Mouse (Mus musculus) neural tube, embryonic 13.5 days (tissue): ENCODE results near the gene Irs1. TPM values are rescaled to one million over a fixed set of nuclear protein-coding genes. Genes with fewer than 3 reads are reported as not detected.

ENCODE experiments used
- ATAC-seq: fragments of 200-750 bp; cut with Nextera tagmentation; 2 replicates; pipeline ENCODE4 v1.8.0; 2017; ENCODE audit warnings: low read depth, mild to moderate bottlenecking, moderate TSS enrichment, moderate library complexity
- H3K27ac ChIP-seq: fragments of 300-500 bp; sonication (generic); replicated peaks from 2 replicates; pipeline ENCODE4 v1.5.1; 2015; ENCODE audit warnings: moderate library complexity, mild to moderate bottlenecking, inconsistent platforms
- H3K27me3 ChIP-seq: fragments of 300-500 bp; sonication (generic); 2 replicates; pipeline ENCODE4 v1.6.1; 2015; ENCODE audit warnings: mild to moderate bottlenecking, inconsistent platforms
- H3K36me3 ChIP-seq: fragments of 300-500 bp; sonication (generic); 2 replicates; pipeline ENCODE4 v1.6.1; 2015; ENCODE audit warnings: mild to moderate bottlenecking, inconsistent platforms
- H3K4me1 ChIP-seq: fragments of 300-500 bp; sonication (generic); replicated peaks from 2 replicates; pipeline ENCODE4 v1.6.1; 2015; ENCODE audit warnings: inconsistent platforms
- H3K4me2 ChIP-seq: fragments of 300-500 bp; sonication (generic); 2 replicates; pipeline ENCODE4 v1.6.1; 2015; ENCODE audit warnings: inconsistent platforms, mild to moderate bottlenecking, moderate library complexity
- H3K4me3 ChIP-seq: fragments of 300-500 bp; sonication (generic); 2 replicates; pipeline ENCODE4 v1.5.1; 2015; ENCODE audit warnings: mild to moderate bottlenecking, inconsistent platforms
- H3K9ac ChIP-seq: fragments of 300-500 bp; sonication (generic); 2 replicates; pipeline ENCODE4 v1.6.1; 2015; ENCODE audit warnings: moderate library complexity, mild to moderate bottlenecking, inconsistent platforms
- H3K9me3 ChIP-seq: fragments of 300-500 bp; sonication (generic); 2 replicates; pipeline ENCODE4 v1.6.1; 2016; ENCODE audit warnings: inconsistent platforms
- WGBS: fragments of 180-500 bp; shearing (Covaris S2); methylation state at CpG from one replicate; pipeline ENCODE4 v1.1.7; 2015; 5-methylcytosine and 5-hydroxymethylcytosine counted together
- polyA plus RNA-seq: library from polyadenylated mRNA; unstranded; fragments of >200 nt; fragmentation: Nextera tagmentation; extraction: Ambion mirVana; gene quantifications from 2 replicates; pipeline ENCODE4 v1.2.1, GENCODE M21; 2015

Gene Irs1
- polyA plus RNA-seq, 1 experiment from 2014 or later: 7.1 TPM

- H3K9me3 ChIP-seq: no peaks in the 10 kb centered on the region
- no peak overlapping the region for H3K9ac ChIP-seq
- H3K27ac ChIP-seq: no peak overlapping the region
- peaks cover 20% of the 10 kb centered on the region for H3K36me3 ChIP-seq
- H3K27me3 ChIP-seq: no peaks in the 10 kb centered on the region
- WGBS: 83% methylated on average over 3 of the region's 3 CpGs
- no peak for ATAC-seq
- H3K4me3 ChIP-seq: no peak overlapping the region
- no peak overlapping the region for H3K4me2 ChIP-seq
- no peaks in the 10 kb centered on the region for H3K4me1 ChIP-seq
Observed at GRCm38 (mm10) chr1:82239409-82240201, 51.6 kb downstream of the Irs1 start.

- Histone ChIP-seq H3K4me3 (no peak overlapping the region), H3K27me3 (no peaks in the 10 kb centered on the region), H3K27ac (no peak overlapping the region), H3K36me3 (peaks cover 31% of the 10 kb centered on the region), H3K9me3 (no peaks in the 10 kb centered on the region), H3K4me1 (no peaks in the 10 kb centered on the region), H3K9ac (no peak overlapping the region), H3K4me2 (no peak overlapping the region)
- 79% methylated on average over 4 of the region's 4 CpGs for WGBS
- no peak for ATAC-seq
Observed at GRCm38 (mm10) chr1:82238245-82238644, 53.0 kb downstream of the Irs1 start.

- Histone ChIP-seq H3K27ac (no peak overlapping the region), H3K9ac (no peak overlapping the region), H3K36me3 (peaks cover 33% of the 10 kb centered on the region), H3K4me1 (no peaks in the 10 kb centered on the region), H3K4me3 (no peak overlapping the region), H3K9me3 (no peaks in the 10 kb centered on the region), H3K27me3 (no peaks in the 10 kb centered on the region), H3K4me2 (no peak overlapping the region)
- ATAC-seq: no peak
- 43% methylated on average over 3 of the region's 3 CpGs for WGBS
Observed at GRCm38 (mm10) chr1:82235455-82236104, 55.6 kb downstream of the Irs1 start.

GRCm38 (mm10) chr1:82234616-82235015, 56.6 kb downstream of the Irs1 start:
- Histone ChIP-seq H3K4me2 (no peak overlapping the region), H3K27me3 (no peaks in the 10 kb centered on the region), H3K9ac (no peak overlapping the region), H3K4me1 (no peaks in the 10 kb centered on the region), H3K36me3 (peaks cover 33% of the 10 kb centered on the region), H3K9me3 (no peaks in the 10 kb centered on the region), H3K4me3 (no peak overlapping the region), H3K27ac (no peak overlapping the region)
- ATAC-seq: no peak
- 93% methylated on average over 3 of the region's 3 CpGs for WGBS

- no peak within 1 kb of the TSS for H3K4me3 ChIP-seq
- no peaks in the 10 kb centered on the region for H3K9me3 ChIP-seq
- WGBS: 96% methylated on average over 3 of the region's 3 CpGs
- H3K9ac ChIP-seq: no peak within 1 kb of the TSS
- H3K4me1 ChIP-seq: no peaks in the 10 kb centered on the region
- no peak for ATAC-seq
- H3K27ac ChIP-seq: no peak within 1 kb of the TSS
- H3K27me3 ChIP-seq: no peaks in the 10 kb centered on the region
- H3K36me3 ChIP-seq: peaks cover 33% of the 10 kb centered on the region
- H3K4me2 ChIP-seq: no peak within 1 kb of the TSS
Observed at GRCm38 (mm10) chr1:82232812-82233211, 58.4 kb downstream of the Irs1 start, which contains the start of gene Gm9747. Gm9747 (plus strand) TSS chr1:82233112.

GRCm38 (mm10) chr1:82228841-82229240, 62.4 kb downstream of the Irs1 start:
- H3K36me3 ChIP-seq: peaks cover 7% of the 10 kb centered on the region; the same call in 1 of the 2 replicates
- no peak overlapping the region for H3K27ac ChIP-seq
- no peaks in the 10 kb centered on the region for H3K9me3 ChIP-seq
- ATAC-seq: no peak
- H3K27me3 ChIP-seq: no peaks in the 10 kb centered on the region
- no peak overlapping the region for H3K4me3 ChIP-seq
- H3K4me2 ChIP-seq: no peak overlapping the region
- no peaks in the 10 kb centered on the region for H3K4me1 ChIP-seq
- no peak overlapping the region for H3K9ac ChIP-seq

- H3K27me3 ChIP-seq: no peaks in the 10 kb centered on the region
- no peak for ATAC-seq
- H3K27ac ChIP-seq: no peak overlapping the region
- H3K4me3 ChIP-seq: no peak overlapping the region
- peaks cover 12% of the 10 kb centered on the region; the same call in 1 of the 2 replicates for H3K4me1 ChIP-seq
- H3K4me2 ChIP-seq: no peak overlapping the region
- 89% methylated on average over 5 of the region's 5 CpGs for WGBS
- H3K9ac ChIP-seq: no peak overlapping the region
- H3K9me3 ChIP-seq: no peaks in the 10 kb centered on the region
- H3K36me3 ChIP-seq: no peaks in the 10 kb centered on the region
Observed at GRCm38 (mm10) chr1:82223042-82223795, 68.0 kb downstream of the Irs1 start.

GRCm38 (mm10) chr1:82221462-82221861, 69.8 kb downstream of the Irs1 start:
- no peaks in the 10 kb centered on the region for H3K27me3 ChIP-seq
- H3K4me2 ChIP-seq: no peak overlapping the region
- ATAC-seq: no peak
- H3K4me3 ChIP-seq: no peak overlapping the region
- no peak overlapping the region for H3K9ac ChIP-seq
- H3K4me1 ChIP-seq: peaks cover 12% of the 10 kb centered on the region; the same call in 1 of the 2 replicates
- H3K36me3 ChIP-seq: no peaks in the 10 kb centered on the region
- 84% methylated on average over 1 of the region's 1 CpGs for WGBS
- no peaks in the 10 kb centered on the region for H3K9me3 ChIP-seq
- H3K27ac ChIP-seq: no peak overlapping the region

- H3K4me1 ChIP-seq: peaks cover 12% of the 10 kb centered on the region; the same call in 1 of the 2 replicates
- no peaks in the 10 kb centered on the region for H3K36me3 ChIP-seq
- no peak overlapping the region for H3K27ac ChIP-seq
- ATAC-seq: no peak
- H3K9me3 ChIP-seq: no peaks in the 10 kb centered on the region
- 63% methylated on average over 12 of the region's 12 CpGs for WGBS
- no peak overlapping the region for H3K4me2 ChIP-seq
- no peak overlapping the region for H3K9ac ChIP-seq
- H3K4me3 ChIP-seq: no peak overlapping the region
- no peaks in the 10 kb centered on the region for H3K27me3 ChIP-seq
Observed at GRCm38 (mm10) chr1:82220673-82221396, 70.4 kb downstream of the Irs1 start.

- Histone ChIP-seq H3K4me3 (no peak overlapping the region), H3K4me2 (no peak overlapping the region), H3K27ac (no peak overlapping the region), H3K27me3 (no peaks in the 10 kb centered on the region), H3K36me3 (no peaks in the 10 kb centered on the region), H3K4me1 (no peaks in the 10 kb centered on the region), H3K9ac (no peak overlapping the region), H3K9me3 (no peaks in the 10 kb centered on the region)
- no peak for ATAC-seq
- WGBS: 90% methylated on average over 5 of the region's 5 CpGs
Observed at GRCm38 (mm10) chr1:82207511-82207910, 83.7 kb downstream of the Irs1 start.

- no peaks in the 10 kb centered on the region for H3K36me3 ChIP-seq
- ATAC-seq: no peak
- 84% methylated on average over 7 of the region's 7 CpGs for WGBS
Observed at GRCm38 (mm10) chr1:82200636-82201035, 90.6 kb downstream of the Irs1 start.

More at GRCm38 (mm10) chr1:82200636-82201035, 90.6 kb downstream of the Irs1 start:
- Histone ChIP-seq H3K9me3 (no peaks in the 10 kb centered on the region), H3K9ac (no peak overlapping the region), H3K27me3 (no peaks in the 10 kb centered on the region), H3K4me3 (no peak overlapping the region), H3K4me1 (no peaks in the 10 kb centered on the region), H3K4me2 (no peak overlapping the region), H3K27ac (no peak overlapping the region)
